Mouse (Mus musculus) macrophage (primary cell): Measurements from ENCODE around the gene Kif3c. TPM values are rescaled to one million over a fixed set of nuclear protein-coding genes. Genes with fewer than 3 reads are reported as not detected.

ENCODE experiments used
- H3K27ac ChIP-seq: fragments of 350-480 bp; formaldehyde crosslinking; 2 replicates; pipeline ENCODE4 v1.9.0; 2021
- H3K36me3 ChIP-seq: fragments of 350-480 bp; formaldehyde crosslinking; 2 replicates; pipeline ENCODE4 v1.9.0; 2021; ENCODE audit errors: inconsistent target
- H3K4me3 ChIP-seq: fragments of 350-480 bp; formaldehyde crosslinking; 2 replicates; pipeline ENCODE4 v1.9.0; 2021; ENCODE audit errors: inconsistent target
- H3K79me2 ChIP-seq: fragments of 350-480 bp; formaldehyde crosslinking; 2 replicates; pipeline ENCODE4 v1.9.0; 2021; ENCODE audit errors: inconsistent target
- WGBS: methylation state at CpG from one replicate; pipeline ENCODE4 v1.1.7; 2026; ENCODE audit warnings: inconsistent platforms; ENCODE audit not compliant: missing documents; 5-methylcytosine and 5-hydroxymethylcytosine counted together
- polyA plus RNA-seq: library from polyadenylated mRNA; stranded (reverse); fragments of 250-400 nt; gene quantifications from 3 replicates; pipeline ENCODE4 v1.2.4, GENCODE M21; 2018; ENCODE audit warnings: inconsistent platforms

Gene Kif3c
- polyA plus RNA-seq, 1 experiment from 2014 or later, result 5.0 TPM

- Histone ChIP-seq H3K27ac (no peak overlapping the region), H3K36me3 (peaks cover 13% of the 10 kb centered on the region; the same call in 1 of the 2 replicates), H3K4me3 (no peak overlapping the region), H3K79me2 (peaks cover 100% of the 10 kb centered on the region)
- 39% methylated on average over 5 of the region's 5 CpGs for WGBS
Observed at GRCm38 (mm10) chr12:3441361-3441760, 76.4 kb downstream of the Kif3c start.

GRCm38 (mm10) chr12:3453554-3453953, 88.6 kb downstream of the Kif3c start:
- Histone ChIP-seq H3K79me2 (peaks cover under 1% of the 10 kb centered on the region; the same call in 1 of the 2 replicates), H3K4me3 (no peak overlapping the region), H3K36me3 (peaks cover 43% of the 10 kb centered on the region), H3K27ac (no peak overlapping the region)
- 53% methylated on average over 3 of the region's 3 CpGs for WGBS

Other genes with a start within 250 kb of the Kif3c start
- 95.3 to 163 TPM (median 111 TPM) in 3 replicates for gene Rab10, start 55.2 kb upstream of the Kif3c start, polyA plus RNA-seq
- 15.3 to 18.7 TPM (median 18.4 TPM) in 3 replicates for gene Asxl2, start 61.7 kb downstream of the Kif3c start, polyA plus RNA-seq
- 2.9 to 6.5 TPM (median 3.7 TPM) in 3 replicates for gene Dtnb, start 207.2 kb downstream of the Kif3c start, polyA plus RNA-seq